Mouse (Mus musculus): ENCODE data around the gene Prickle3.

Gene Prickle3

GRCm38 (mm10) chrX:7657221-7657639 is at the start of gene Prickle3:
Prickle3 (plus strand) TSS chrX:7657260.
- DNase-seq (ENCODE audit: low spot score): no peak

- DNase-seq (ENCODE audit: low spot score): no peak
These were observed 47.0 kb upstream of the Prickle3 start for GRCm38 (mm10) chrX:7610035-7610434.

- no peak for DNase-seq (ENCODE audit: low spot score)
These were observed 46.4 kb upstream of the Prickle3 start for GRCm38 (mm10) chrX:7610536-7611258.

GRCm38 (mm10) chrX:7617889-7618551 is 39.0 kb upstream of the Prickle3 start:
- DNase-seq (ENCODE audit: low spot score): no peak

- DNase-seq (ENCODE audit: low spot score): no peak
These were observed 24.5 kb upstream of the Prickle3 start for GRCm38 (mm10) chrX:7632560-7632959.

- no peak for DNase-seq (ENCODE audit: low spot score)
These were observed 22.0 kb upstream of the Prickle3 start for GRCm38 (mm10) chrX:7635101-7635500.

GRCm38 (mm10) chrX:7638401-7639091 is 18.5 kb upstream of the Prickle3 start, which contains the start of gene Syp:
Syp (plus strand) TSS chrX:7638471.
- DNase-seq (ENCODE audit: low spot score): peak; percentile 69

GRCm38 (mm10) chrX:7639536-7640325 is 17.3 kb upstream of the Prickle3 start:
- no peak for DNase-seq (ENCODE audit: low spot score)

GRCm38 (mm10) chrX:7640785-7641184 is 16.3 kb upstream of the Prickle3 start:
- DNase-seq (ENCODE audit: low spot score): no peak

GRCm38 (mm10) chrX:7645349-7645748 is 11.7 kb upstream of the Prickle3 start:
- peak; percentile 76 for DNase-seq (ENCODE audit: low spot score)

- peak; percentile 82 for DNase-seq (ENCODE audit: low spot score)
These were observed 8.3 kb upstream of the Prickle3 start for GRCm38 (mm10) chrX:7648671-7649304.

GRCm38 (mm10) chrX:7658031-7658784 is 1.1 kb downstream of the Prickle3 start:
- DNase-seq (ENCODE audit: low spot score): no peak

GRCm38 (mm10) chrX:7658785-7659589 is 1.9 kb downstream of the Prickle3 start:
- DNase-seq (ENCODE audit: low spot score): no peak

GRCm38 (mm10) chrX:7661086-7661485 is 4.0 kb downstream of the Prickle3 start:
- DNase-seq (ENCODE audit: low spot score): no peak

- no peak for DNase-seq (ENCODE audit: low spot score)
These were observed 5.9 kb downstream of the Prickle3 start for GRCm38 (mm10) chrX:7662936-7663335.

- no peak for DNase-seq (ENCODE audit: low spot score)
These were observed 7.7 kb downstream of the Prickle3 start for GRCm38 (mm10) chrX:7664791-7665190.

GRCm38 (mm10) chrX:7665739-7666502 is 8.9 kb downstream of the Prickle3 start:
- DNase-seq (ENCODE audit: low spot score): no peak

- peak; percentile 37 for DNase-seq (ENCODE audit: low spot score)
These were observed 13.4 kb downstream of the Prickle3 start for GRCm38 (mm10) chrX:7670390-7670881.
